Mouse (Mus musculus): Measurements from ENCODE around the gene Kdf1. TPM values are rescaled to one million over a fixed set of nuclear protein-coding genes. Genes with fewer than 3 reads are reported as not detected.

Gene Kdf1
- polyA plus RNA-seq, 1 experiment from 2014 or later = 1.4 TPM

DNA sequence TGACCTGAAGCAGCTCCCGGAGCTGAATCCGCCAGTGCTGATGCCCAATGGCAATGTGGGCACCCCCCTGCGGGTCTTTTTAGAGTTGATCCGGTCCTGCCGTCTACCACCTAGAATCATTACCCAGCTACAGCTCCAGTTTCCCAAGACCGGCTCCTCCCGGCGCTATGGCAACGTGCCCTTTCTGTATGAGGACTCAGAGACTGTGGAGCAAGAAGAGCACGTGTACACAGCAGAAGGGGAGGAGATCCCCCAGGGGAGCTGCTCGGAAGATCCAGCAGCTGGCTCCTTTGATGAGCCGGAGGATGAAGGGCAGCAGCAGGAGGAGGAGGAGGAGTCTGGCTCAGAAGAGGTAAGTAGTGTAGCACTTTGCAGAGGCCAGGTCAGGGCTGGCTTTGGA lies 59.2 kb downstream of the Kdf1 start:
- DNase-seq (ENCODE audit: low spot score) (no peak), ATAC-seq (ENCODE audit: insufficient read depth, low FRiP score, low TSS enrichment) (no peak)
- H3K9ac ChIP-seq (ENCODE audit: low read length) = no peak overlapping the region
- peaks cover 9% of the 10 kb centered on the region for H3K4me1 ChIP-seq (ENCODE audit: control insufficient read depth, insufficient read depth, low read length)
- no peaks in the 10 kb centered on the region for H3K9me3 ChIP-seq (ENCODE audit: control insufficient read depth, low read length)
- no peak overlapping the region for H3K27ac ChIP-seq (ENCODE audit: low read depth, low read length)
- 72% methylated on average over 12 of the region's 12 CpGs for WGBS
- H3K4me3 ChIP-seq (ENCODE audit: low read depth, low read length) = no peak overlapping the region
- H3K36me3 ChIP-seq (ENCODE audit: control insufficient read depth, insufficient read depth, low read length) = peaks cover 6% of the 10 kb centered on the region; the same call in 1 of the 2 replicates
- H3K27me3 ChIP-seq (ENCODE audit: control insufficient read depth, insufficient read depth, low read length) = no peaks in the 10 kb centered on the region
- no peak overlapping the region for H3K4me2 ChIP-seq (ENCODE audit: low read depth)

Small RNA genes lying within 50 kb of the gene (microRNA-seq; reads per million reads assigned to microRNA genes)
- not detected for gene Gm23158

Other genes starting within 250 kb of the Kdf1 start
- gene Tmem222, start 241.2 kb upstream of the Kdf1 start, polyA plus RNA-seq (2014; fragmentation: Nextera tagmentation; extraction: Ambion mirVana) = 79.0 and 91.0 TPM in 2 replicates
- gene Wdtc1, start 165.5 kb upstream of the Kdf1 start, polyA plus RNA-seq (2014; fragmentation: Nextera tagmentation; extraction: Ambion mirVana) = 26.4 and 27.0 TPM in 2 replicates
- 6.9 TPM in 2 replicates for gene Slc9a1, start 149.3 kb upstream of the Kdf1 start, polyA plus RNA-seq (2014; fragmentation: Nextera tagmentation; extraction: Ambion mirVana)
- gene Tent5b, start 38.8 kb upstream of the Kdf1 start, polyA plus RNA-seq (2014; fragmentation: Nextera tagmentation; extraction: Ambion mirVana) = 0.20 and 0.38 TPM in 2 replicates
- gene Trnp1, start 20.4 kb upstream of the Kdf1 start, polyA plus RNA-seq (2014; fragmentation: Nextera tagmentation; extraction: Ambion mirVana) = 2.0 and 2.7 TPM in 2 replicates
- 301 and 305 TPM in 2 replicates for gene Nudc, start 27.0 kb downstream of the Kdf1 start, polyA plus RNA-seq (2014; fragmentation: Nextera tagmentation; extraction: Ambion mirVana)
- not detected in 2 replicates for gene Nr0b2, start 34.4 kb downstream of the Kdf1 start, polyA plus RNA-seq (2014; fragmentation: Nextera tagmentation; extraction: Ambion mirVana)
- gene Gpatch3, start 55.8 kb downstream of the Kdf1 start, polyA plus RNA-seq (2014; fragmentation: Nextera tagmentation; extraction: Ambion mirVana) = 8.5 and 10.7 TPM in 2 replicates
- gene Gpn2, start 65.4 kb downstream of the Kdf1 start, polyA plus RNA-seq (2014; fragmentation: Nextera tagmentation; extraction: Ambion mirVana) = 24.6 and 31.9 TPM in 2 replicates
- 18.6 and 19.3 TPM in 2 replicates for gene Sfn, start 83.2 kb downstream of the Kdf1 start, polyA plus RNA-seq (2014; fragmentation: Nextera tagmentation; extraction: Ambion mirVana)
- gene Zdhhc18, start 131.2 kb downstream of the Kdf1 start, polyA plus RNA-seq (2014; fragmentation: Nextera tagmentation; extraction: Ambion mirVana) = 3.5 and 5.5 TPM in 2 replicates
- gene Pigv, start 153.7 kb downstream of the Kdf1 start, polyA plus RNA-seq (2014; fragmentation: Nextera tagmentation; extraction: Ambion mirVana) = 9.2 and 11.9 TPM in 2 replicates
- gene Arid1a, start 237.8 kb downstream of the Kdf1 start, polyA plus RNA-seq (2014; fragmentation: Nextera tagmentation; extraction: Ambion mirVana) = 42.5 and 43.1 TPM in 2 replicates

Measured in neural tube, embryonic 11.5 days (tissue).